Mouse (Mus musculus) neural tube, embryonic 13.5 days (tissue): ENCODE measurements at regions not wholly inside any gene's neighbourhood (a gene's known extent, or its start where the extent isn't known, plus 50 kb on each side); places are given as distances from the start of the nearest gene placed in this dataset.

Experiments used
- ATAC-seq: fragments of 200-750 bp; cut with Nextera tagmentation; 2 replicates; pipeline ENCODE4 v1.8.0; 2017; ENCODE audit warnings: low read depth, mild to moderate bottlenecking, moderate TSS enrichment, moderate library complexity
- H3K27ac ChIP-seq: fragments of 300-500 bp; sonication (generic); replicated peaks from 2 replicates; pipeline ENCODE4 v1.5.1; 2015; ENCODE audit warnings: moderate library complexity, mild to moderate bottlenecking, inconsistent platforms
- H3K27me3 ChIP-seq: fragments of 300-500 bp; sonication (generic); 2 replicates; pipeline ENCODE4 v1.6.1; 2015; ENCODE audit warnings: mild to moderate bottlenecking, inconsistent platforms
- H3K36me3 ChIP-seq: fragments of 300-500 bp; sonication (generic); 2 replicates; pipeline ENCODE4 v1.6.1; 2015; ENCODE audit warnings: mild to moderate bottlenecking, inconsistent platforms
- H3K4me1 ChIP-seq: fragments of 300-500 bp; sonication (generic); replicated peaks from 2 replicates; pipeline ENCODE4 v1.6.1; 2015; ENCODE audit warnings: inconsistent platforms
- H3K4me2 ChIP-seq: fragments of 300-500 bp; sonication (generic); 2 replicates; pipeline ENCODE4 v1.6.1; 2015; ENCODE audit warnings: inconsistent platforms, mild to moderate bottlenecking, moderate library complexity
- H3K4me3 ChIP-seq: fragments of 300-500 bp; sonication (generic); 2 replicates; pipeline ENCODE4 v1.5.1; 2015; ENCODE audit warnings: mild to moderate bottlenecking, inconsistent platforms
- H3K9ac ChIP-seq: fragments of 300-500 bp; sonication (generic); 2 replicates; pipeline ENCODE4 v1.6.1; 2015; ENCODE audit warnings: moderate library complexity, mild to moderate bottlenecking, inconsistent platforms
- H3K9me3 ChIP-seq: fragments of 300-500 bp; sonication (generic); 2 replicates; pipeline ENCODE4 v1.6.1; 2016; ENCODE audit warnings: inconsistent platforms
- WGBS: fragments of 180-500 bp; shearing (Covaris S2); methylation state at CpG from one replicate; pipeline ENCODE4 v1.1.7; 2015; 5-methylcytosine and 5-hydroxymethylcytosine counted together

DNA sequence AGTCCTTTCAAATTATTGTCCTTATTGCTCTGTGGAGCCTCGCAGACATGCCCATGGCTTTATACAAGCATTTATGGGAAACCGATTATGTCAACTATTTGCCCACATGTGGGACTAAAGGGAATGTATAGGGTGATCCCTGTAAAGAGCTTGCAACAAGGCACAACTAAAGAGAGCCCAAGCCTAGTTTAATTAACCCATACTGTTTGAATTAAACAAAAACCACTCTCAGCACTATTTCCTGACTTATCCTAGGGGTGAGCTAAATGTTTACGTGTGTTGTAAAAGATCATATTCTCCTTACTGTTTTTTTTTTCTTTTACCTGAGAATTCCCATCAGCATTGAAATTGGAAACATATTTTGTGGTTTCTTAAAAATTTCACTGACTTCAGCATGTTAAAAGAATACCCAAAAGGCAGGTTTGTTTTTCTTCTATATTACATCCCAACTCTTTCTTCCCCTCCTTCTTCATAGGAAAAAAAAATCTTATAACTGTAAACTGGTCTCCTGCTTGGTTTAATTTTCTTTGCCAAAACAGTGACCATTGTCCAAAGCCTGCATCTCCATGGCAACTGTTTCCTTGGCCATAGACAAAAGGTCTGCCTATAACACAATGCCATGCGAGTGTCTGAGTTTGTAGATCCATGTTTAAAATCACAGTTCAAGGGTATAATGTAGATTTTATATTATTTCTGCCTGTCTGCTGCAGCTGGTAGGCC lies 148.2 kb upstream of the Galnt5 start:
- Histone ChIP-seq H3K9ac (no peak overlapping the region), H3K9me3 (no peaks in the 10 kb centered on the region), H3K4me2 (no peak overlapping the region), H3K27me3 (no peaks in the 10 kb centered on the region), H3K4me1 (peaks cover 9% of the 10 kb centered on the region), H3K27ac (no peak overlapping the region), H3K36me3 (no peaks in the 10 kb centered on the region), H3K4me3 (no peak overlapping the region)
- no peak for ATAC-seq
- 39% methylated on average over 4 of the region's 4 CpGs for WGBS

- Histone ChIP-seq H3K36me3 (no peaks in the 10 kb centered on the region), H3K4me2 (no peak overlapping the region), H3K9me3 (no peaks in the 10 kb centered on the region), H3K27me3 (no peaks in the 10 kb centered on the region), H3K4me1 (peaks cover 9% of the 10 kb centered on the region), H3K27ac (no peak overlapping the region), H3K9ac (no peak overlapping the region), H3K4me3 (no peak overlapping the region)
- 41% methylated on average over 5 of the region's 5 CpGs for WGBS
- ATAC-seq: no peak
Measured at GRCm38 (mm10) chr2:57850058-57850400, 147.7 kb upstream of the Galnt5 start.

DNA sequence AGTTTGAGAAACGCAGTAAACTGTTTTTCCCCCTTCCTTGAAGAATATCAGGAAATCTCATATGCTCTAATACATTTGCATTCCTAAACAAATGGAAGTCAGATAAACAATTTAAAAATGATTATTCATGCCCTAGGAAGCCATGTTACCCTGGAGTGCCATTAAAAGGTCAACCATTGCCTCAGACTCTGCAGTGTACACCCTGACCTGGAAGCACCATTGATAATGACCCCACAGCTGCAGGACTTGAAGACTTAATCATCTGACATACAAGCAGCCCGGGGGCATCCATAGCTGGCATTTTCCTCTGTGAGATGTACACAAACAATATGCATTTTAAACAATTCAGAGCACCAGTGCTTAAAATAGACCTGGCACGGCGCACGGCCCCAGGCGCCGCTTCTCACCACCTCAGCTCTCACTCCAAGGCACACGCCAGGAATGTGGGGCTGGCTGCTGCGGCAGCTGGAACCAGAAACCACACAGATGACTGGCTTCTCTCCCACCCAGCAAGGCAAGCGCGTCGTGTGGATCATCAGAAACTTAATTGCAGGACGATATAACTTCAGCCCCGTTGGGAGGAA lies 141.1 kb upstream of the Galnt5 start:
- Histone ChIP-seq H3K27ac (no peak overlapping the region), H3K4me1 (0 out of 2 replicates have a peak, but pooled peaks cover 5% of the 10 kb centered on the region), H3K27me3 (no peaks in the 10 kb centered on the region), H3K4me2 (no peak overlapping the region), H3K9ac (no peak overlapping the region), H3K4me3 (no peak overlapping the region), H3K36me3 (no peaks in the 10 kb centered on the region), H3K9me3 (no peaks in the 10 kb centered on the region)
- 72% methylated on average over 14 of the region's 14 CpGs for WGBS
- ATAC-seq: no peak

- no peak overlapping the region for H3K4me3 ChIP-seq
- H3K9ac ChIP-seq: no peak overlapping the region
- H3K4me2 ChIP-seq: no peak overlapping the region
- no peak for ATAC-seq
- no peak overlapping the region for H3K27ac ChIP-seq
- H3K4me1 ChIP-seq: no peaks in the 10 kb centered on the region
- 70% methylated on average over 1 of the region's 1 CpGs for WGBS
- H3K27me3 ChIP-seq: no peaks in the 10 kb centered on the region
- no peaks in the 10 kb centered on the region for H3K36me3 ChIP-seq
- H3K9me3 ChIP-seq: no peaks in the 10 kb centered on the region
Measured at GRCm38 (mm10) chr2:57865289-57865688, 132.4 kb upstream of the Galnt5 start.

DNA sequence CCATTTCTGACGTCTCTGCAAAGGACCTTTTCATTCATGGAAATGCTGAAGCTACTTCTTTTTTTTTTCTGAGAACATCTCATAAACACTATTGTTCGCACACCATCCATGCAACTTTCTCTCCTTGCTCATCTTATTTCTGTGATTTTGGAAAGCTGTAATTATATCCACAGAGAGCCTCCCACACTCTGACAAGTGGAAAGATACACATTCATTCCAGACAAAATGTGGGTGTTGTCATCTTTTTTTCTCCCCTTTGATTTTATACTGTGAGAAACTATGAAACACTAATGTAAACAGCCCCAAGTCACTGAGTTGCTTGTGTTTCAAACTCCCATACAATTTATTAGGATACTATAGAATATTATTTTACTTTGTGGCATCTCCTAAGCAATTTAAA lies 129.6 kb upstream of the Galnt5 start:
- H3K4me2 ChIP-seq: no peak overlapping the region
- WGBS: 75% methylated on average over 2 of the region's 2 CpGs
- H3K4me3 ChIP-seq: no peak overlapping the region
- H3K27ac ChIP-seq: no peak overlapping the region
- H3K4me1 ChIP-seq: no peaks in the 10 kb centered on the region
- H3K9ac ChIP-seq: no peak overlapping the region
- ATAC-seq: no peak
- no peaks in the 10 kb centered on the region for H3K27me3 ChIP-seq
- H3K36me3 ChIP-seq: no peaks in the 10 kb centered on the region
- no peaks in the 10 kb centered on the region for H3K9me3 ChIP-seq

DNA sequence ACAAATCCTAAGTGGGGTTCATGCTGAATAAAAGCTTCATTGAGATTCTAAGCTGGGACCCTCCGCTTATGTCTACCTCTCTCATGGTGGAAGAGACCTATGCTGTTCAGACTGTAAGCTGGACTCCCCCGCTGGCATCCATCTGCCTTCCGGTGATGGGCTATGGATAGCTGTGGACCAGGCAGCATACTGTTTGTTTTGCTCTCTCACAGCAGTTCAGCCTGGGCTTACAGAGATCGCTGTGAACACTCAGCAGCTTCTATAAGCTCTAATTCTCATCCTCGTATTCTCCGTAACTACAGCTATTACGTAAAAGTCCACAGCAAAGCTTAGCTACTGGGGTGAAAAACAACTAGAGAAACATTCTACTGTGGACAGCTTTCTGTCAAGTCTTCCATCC lies 97.5 kb upstream of the Galnt5 start:
- no peaks in the 10 kb centered on the region for H3K36me3 ChIP-seq
- no peaks in the 10 kb centered on the region for H3K27me3 ChIP-seq
- WGBS: 90% methylated on average over 7 of the region's 7 CpGs
- no peak overlapping the region for H3K27ac ChIP-seq
- H3K9me3 ChIP-seq: no peaks in the 10 kb centered on the region
- H3K4me1 ChIP-seq: no peaks in the 10 kb centered on the region
- no peak overlapping the region for H3K4me2 ChIP-seq
- no peak overlapping the region for H3K9ac ChIP-seq
- ATAC-seq: no peak
- H3K4me3 ChIP-seq: no peak overlapping the region

- WGBS: 74% methylated on average over 9 of the region's 9 CpGs
- no peak for ATAC-seq
- H3K27ac ChIP-seq: no peak overlapping the region
- H3K9me3 ChIP-seq: no peaks in the 10 kb centered on the region
- no peak overlapping the region for H3K9ac ChIP-seq
- no peak overlapping the region for H3K4me3 ChIP-seq
- no peaks in the 10 kb centered on the region for H3K36me3 ChIP-seq
- no peaks in the 10 kb centered on the region for H3K27me3 ChIP-seq
- H3K4me2 ChIP-seq: no peak overlapping the region
- no peaks in the 10 kb centered on the region for H3K4me1 ChIP-seq
Measured at GRCm38 (mm10) chr2:57900580-57901247, 97.0 kb upstream of the Galnt5 start.

DNA sequence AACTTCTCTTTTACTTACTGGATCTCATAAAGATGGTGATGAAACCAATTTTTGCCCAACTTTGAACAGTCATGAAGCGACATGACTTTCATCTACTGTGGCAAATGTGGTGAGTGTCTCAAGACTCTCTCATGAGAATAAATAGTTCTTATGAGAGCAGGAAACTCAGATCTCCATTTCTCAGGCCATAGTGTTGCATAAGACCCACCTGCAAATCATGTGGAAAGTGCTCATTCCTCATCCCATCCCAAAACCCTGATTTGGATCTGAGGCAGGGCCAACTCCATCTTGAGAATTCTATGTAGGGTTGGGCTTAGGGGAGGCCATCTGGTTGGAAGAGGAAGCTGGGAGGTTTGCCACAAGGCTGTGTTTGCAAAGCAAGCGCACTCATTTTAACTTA lies 92.5 kb upstream of the Galnt5 start:
- Histone ChIP-seq H3K4me3 (no peak overlapping the region), H3K9ac (no peak overlapping the region), H3K27me3 (no peaks in the 10 kb centered on the region), H3K4me2 (no peak overlapping the region), H3K9me3 (no peaks in the 10 kb centered on the region), H3K4me1 (no peaks in the 10 kb centered on the region), H3K27ac (no peak overlapping the region), H3K36me3 (no peaks in the 10 kb centered on the region)
- 96% methylated on average over 2 of the region's 2 CpGs for WGBS
- ATAC-seq: no peak

- H3K9me3 ChIP-seq: no peaks in the 10 kb centered on the region
- no peaks in the 10 kb centered on the region for H3K36me3 ChIP-seq
- H3K4me1 ChIP-seq: no peaks in the 10 kb centered on the region
- no peak overlapping the region for H3K4me2 ChIP-seq
- 86% methylated on average over 5 of the region's 5 CpGs for WGBS
- no peaks in the 10 kb centered on the region for H3K27me3 ChIP-seq
- no peak overlapping the region for H3K27ac ChIP-seq
- H3K4me3 ChIP-seq: no peak overlapping the region
- no peak for ATAC-seq
- H3K9ac ChIP-seq: no peak overlapping the region
Measured at GRCm38 (mm10) chr2:57906939-57907338, 90.7 kb upstream of the Galnt5 start.

GRCm38 (mm10) chr2:57909706-57910105 lies 88.0 kb upstream of the Galnt5 start:
- no peaks in the 10 kb centered on the region for H3K36me3 ChIP-seq
- H3K27me3 ChIP-seq: no peaks in the 10 kb centered on the region
- no peak overlapping the region for H3K27ac ChIP-seq
- H3K4me1 ChIP-seq: no peaks in the 10 kb centered on the region
- no peak overlapping the region for H3K4me2 ChIP-seq
- no peak overlapping the region for H3K9ac ChIP-seq
- no peak for ATAC-seq
- no peaks in the 10 kb centered on the region for H3K9me3 ChIP-seq
- 83% methylated on average over 4 of the region's 4 CpGs for WGBS
- H3K4me3 ChIP-seq: no peak overlapping the region

DNA sequence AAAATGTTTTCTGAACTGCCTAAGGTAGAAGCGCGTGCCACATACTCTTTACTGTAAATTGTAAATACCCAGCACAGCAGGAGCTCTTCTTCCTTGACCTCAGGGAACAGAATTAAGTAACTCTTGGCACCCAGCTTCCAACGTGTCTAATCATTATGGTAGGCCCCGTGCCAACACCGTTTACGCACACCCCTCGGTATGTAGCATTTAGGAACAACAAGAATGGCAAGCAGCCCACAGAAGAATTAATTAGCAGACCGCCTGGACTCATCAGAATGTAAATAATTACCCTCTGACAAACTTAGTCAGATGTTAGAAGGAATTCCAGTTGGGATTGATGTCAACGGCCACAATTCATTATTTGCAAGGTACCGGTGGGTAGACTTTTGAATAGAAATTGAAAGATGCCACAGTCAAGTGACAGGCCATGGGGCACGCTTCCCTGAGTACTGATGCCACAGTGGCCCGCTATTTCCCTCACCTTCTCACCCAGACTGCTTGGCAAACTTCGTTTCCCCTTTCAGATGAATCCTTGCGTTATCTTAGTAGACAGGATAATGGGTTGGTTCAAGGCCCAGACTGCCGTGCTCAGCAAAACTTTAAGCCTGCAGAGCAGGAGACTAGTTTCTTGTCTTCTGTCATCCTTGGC lies 81.2 kb upstream of the Galnt5 start:
- Histone ChIP-seq H3K36me3 (no peaks in the 10 kb centered on the region), H3K27me3 (no peaks in the 10 kb centered on the region), H3K9me3 (no peaks in the 10 kb centered on the region), H3K4me1 (no peaks in the 10 kb centered on the region), H3K4me3 (no peak overlapping the region), H3K4me2 (no peak overlapping the region), H3K27ac (no peak overlapping the region), H3K9ac (no peak overlapping the region)
- 57% methylated on average over 15 of the region's 15 CpGs for WGBS
- ATAC-seq: 0 out of 2 replicates have a peak, but pooled peaks have one; percentile 50

DNA sequence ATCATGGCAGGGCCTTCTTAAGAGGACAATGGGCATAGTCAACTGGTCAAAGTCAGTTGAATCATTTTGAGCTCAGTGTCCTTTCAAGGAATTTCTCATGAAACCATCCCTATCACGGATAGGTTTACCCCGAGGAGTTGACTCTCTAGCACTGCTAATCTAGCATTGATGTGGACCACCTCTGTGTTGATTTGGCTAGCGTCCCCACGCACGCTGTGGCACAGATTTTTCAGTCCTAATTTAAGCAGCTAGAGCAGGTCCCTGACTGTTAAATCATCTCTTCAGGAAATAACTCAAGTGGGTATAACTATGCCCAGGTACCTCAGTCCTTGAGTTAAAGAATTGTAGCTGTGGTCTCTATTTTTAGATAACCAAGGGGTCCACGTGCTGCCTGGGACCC lies 80.0 kb upstream of the Galnt5 start:
- H3K27ac ChIP-seq: no peak overlapping the region
- no peaks in the 10 kb centered on the region for H3K36me3 ChIP-seq
- H3K4me3 ChIP-seq: no peak overlapping the region
- H3K9ac ChIP-seq: no peak overlapping the region
- no peaks in the 10 kb centered on the region for H3K27me3 ChIP-seq
- no peaks in the 10 kb centered on the region for H3K9me3 ChIP-seq
- H3K4me1 ChIP-seq: no peaks in the 10 kb centered on the region
- no peak for ATAC-seq
- H3K4me2 ChIP-seq: no peak overlapping the region
- 94% methylated on average over 6 of the region's 6 CpGs for WGBS
